Mouse (Mus musculus) frontal cortex, postnatal 14 days (tissue): ENCODE data around the gene Unc80.
"Not testable (repeated sequence)": the region's sequence is repeated elsewhere in the genome, so short reads cannot be mapped to it uniquely, and the experiment has no call there.

Experiments
- DNase-seq, 2 experiments: peaks; one replicate each; pipeline ENCODE4 v3.0.0; 2022; ENCODE audit warnings: low spot score in 2 of 2

The Unc80 gene

GRCm38 (mm10) chr1:66617188-66617587 is 149.0 kb downstream of the Unc80 start:
- no peak for DNase-seq

- no peak for DNase-seq
Observed at GRCm38 (mm10) chr1:66638177-66638576, 170.0 kb downstream of the Unc80 start.

- no peak for DNase-seq
Observed at GRCm38 (mm10) chr1:66646894-66647293, 178.7 kb downstream of the Unc80 start.

GRCm38 (mm10) chr1:66649568-66649967 is 181.4 kb downstream of the Unc80 start:
- DNase-seq: peak in 1 of 2 experiments; percentile 27

DNA sequence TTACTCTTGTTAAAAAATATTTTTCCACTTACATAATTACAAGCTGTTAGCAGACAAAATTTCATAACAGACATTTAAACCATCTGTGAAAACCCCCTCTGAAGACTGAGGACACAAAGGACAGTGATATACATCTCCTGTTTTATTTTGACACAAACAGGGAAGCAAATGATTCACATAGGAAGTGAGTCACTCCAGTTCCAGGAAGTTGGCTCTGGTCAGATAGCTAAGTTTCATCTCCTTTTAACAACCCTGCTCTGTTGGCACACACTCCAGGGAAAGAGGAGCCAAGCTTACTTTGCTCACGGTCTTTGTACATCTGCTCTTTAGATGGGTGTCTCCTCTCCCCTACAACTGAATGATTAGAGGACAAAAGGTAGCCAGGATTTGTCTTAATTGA is 181.8 kb downstream of the Unc80 start:
- DNase-seq: no peak

- peak in 1 of 2 experiments; percentile 24 for DNase-seq
Observed at GRCm38 (mm10) chr1:66655119-66655746, 187.1 kb downstream of the Unc80 start.

GRCm38 (mm10) chr1:66655747-66656119 is 187.6 kb downstream of the Unc80 start:
- no peak for DNase-seq

DNA sequence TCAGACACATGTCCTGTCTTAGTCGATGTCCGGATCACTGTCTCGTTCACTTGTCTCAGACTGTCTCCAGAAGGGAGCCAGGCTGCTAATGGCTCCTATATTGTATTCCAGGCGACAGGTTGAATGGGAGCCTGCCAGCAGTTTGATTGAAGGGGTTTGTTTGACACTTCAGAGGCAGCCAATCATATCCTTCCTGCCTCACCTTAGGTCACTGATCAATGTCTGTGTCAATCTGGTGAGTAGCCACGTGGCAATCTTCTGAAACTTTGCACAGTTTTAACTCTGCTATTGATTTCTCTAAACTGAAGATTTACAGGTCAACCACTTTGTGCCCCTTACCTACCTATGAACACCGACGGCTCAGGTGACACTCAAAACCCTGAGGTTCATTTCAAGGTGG is 203.3 kb downstream of the Unc80 start:
- no peak for DNase-seq

DNA sequence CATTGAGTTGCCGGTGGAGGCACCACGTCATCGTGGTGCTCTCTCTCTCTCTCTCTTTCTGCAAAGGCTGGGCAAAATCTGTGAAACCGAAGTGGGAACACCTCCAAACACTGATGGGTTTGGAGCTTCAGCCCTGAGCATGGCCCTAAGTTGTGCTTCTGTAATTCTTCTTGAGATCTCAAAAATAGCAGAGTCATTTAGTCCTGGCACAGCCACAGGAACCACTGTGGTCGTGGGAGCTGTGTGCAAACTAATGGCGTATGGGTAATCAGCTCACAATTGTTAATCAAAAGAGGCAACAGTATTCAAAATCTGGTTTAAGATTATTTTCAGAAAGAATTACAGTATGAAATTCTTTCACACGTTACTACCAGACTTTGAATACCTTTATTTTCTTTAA is 204.6 kb downstream of the Unc80 start:
- no peak for DNase-seq

DNA sequence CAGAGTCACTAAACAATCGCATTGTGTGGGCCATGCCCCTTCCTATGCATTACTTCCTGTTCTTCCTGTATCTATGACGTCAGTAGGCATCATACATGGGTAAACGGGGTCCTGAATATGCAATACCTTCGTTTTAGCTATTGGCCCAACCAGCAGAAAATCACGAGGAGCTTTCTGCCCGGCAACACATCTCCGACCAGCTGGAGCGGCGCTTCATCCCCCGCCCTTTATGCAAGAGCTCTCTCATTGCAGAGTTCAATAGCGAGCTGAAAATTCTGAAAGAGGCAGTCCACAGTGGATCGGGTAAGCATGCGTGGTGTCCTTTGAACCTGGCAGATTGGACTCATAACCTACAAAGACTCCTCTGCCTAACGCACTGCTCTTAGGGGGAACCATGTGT is 209.8 kb downstream of the Unc80 start:
- DNase-seq: no peak

DNA sequence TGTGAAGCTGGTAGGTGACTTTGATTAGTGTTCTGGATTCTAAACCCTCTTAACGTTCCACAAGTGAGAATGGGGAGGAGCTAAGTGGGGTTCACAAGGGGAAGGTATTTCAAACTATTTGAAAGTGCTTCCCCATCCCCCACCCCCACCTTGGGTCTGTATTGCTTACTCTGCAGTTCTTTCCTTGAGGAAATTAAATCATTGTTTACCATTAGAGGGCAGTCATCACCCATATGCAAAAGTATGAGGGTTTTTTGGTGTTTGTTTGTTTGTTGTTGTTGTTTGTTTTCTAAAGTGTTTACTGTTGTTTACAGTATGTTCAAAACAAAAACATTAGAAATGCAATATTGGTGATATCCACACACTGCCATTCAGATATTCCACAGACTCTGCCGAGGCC is 210.5 kb downstream of the Unc80 start:
- DNase-seq: no peak

DNA sequence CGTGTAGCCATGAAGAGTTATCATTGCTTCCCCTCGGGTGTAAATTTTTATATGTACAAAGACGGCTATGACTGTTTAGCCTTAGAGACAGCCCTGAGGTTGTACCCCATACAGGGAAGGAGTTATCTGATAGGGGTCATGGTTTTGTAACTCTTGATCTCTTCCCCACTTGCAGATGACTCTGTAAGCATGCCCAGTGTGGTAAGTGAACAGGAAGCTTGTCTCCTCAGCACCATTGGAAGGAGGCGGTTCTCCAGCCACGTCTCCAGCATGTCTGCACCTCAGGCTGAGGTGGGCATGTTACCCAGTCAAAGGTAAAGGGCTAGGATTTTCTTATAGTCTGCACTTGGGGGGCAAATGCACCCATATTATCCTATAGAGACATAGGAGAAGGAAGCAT is 214.8 kb downstream of the Unc80 start:
- no peak for DNase-seq

GRCm38 (mm10) chr1:66691772-66692171 is 223.6 kb downstream of the Unc80 start:
- no peak for DNase-seq

GRCm38 (mm10) chr1:66692308-66692707 is 224.1 kb downstream of the Unc80 start:
- DNase-seq: no peak

DNA sequence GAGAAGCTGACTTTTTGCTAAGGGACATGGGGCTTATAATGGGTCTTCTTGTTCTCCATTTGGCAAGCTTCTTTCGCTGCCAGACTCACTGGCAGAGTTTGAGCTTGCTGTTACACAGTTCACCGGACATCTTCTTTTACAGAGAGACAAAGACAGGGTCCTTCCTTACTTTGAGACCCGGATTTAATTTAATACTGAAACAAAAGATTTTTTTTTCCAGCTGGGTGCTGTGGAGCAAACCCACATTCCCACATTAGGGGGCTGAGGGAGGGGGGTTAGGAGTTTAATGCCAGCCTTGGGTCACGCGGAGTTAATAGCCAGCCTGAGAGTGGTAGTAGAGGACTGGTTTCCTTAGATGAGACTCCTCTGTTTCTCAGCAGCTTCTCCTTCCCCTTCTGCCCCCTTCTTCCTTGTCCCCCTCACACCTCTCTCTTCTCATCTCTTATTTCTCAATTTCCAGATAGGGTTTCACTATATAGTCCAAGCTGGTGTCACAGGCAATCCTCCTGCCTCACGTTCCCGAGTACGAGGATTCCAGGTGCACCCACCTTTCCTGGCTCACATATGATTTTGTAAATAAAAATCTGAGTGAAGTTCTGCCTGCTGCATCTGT is 224.7 kb downstream of the Unc80 start:
- DNase-seq: no peak

DNA sequence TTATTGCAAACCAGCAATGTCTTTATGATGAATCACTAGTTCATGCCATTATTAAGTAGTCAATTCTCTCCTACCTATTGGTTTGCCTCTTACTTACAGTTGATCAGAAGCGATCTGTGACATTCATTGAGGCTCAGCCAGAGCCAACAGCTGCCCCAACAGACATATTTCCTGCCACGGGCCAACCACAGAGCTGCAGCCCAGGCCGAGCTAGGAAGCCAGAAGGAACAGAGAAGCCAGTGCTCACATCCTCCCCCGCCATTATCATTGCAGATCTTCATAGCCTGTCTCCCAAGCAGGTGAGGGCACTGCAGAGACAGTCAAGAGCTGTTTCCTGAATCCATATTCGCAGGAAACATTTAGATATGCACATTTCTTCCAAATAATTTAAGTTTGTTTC is 226.1 kb downstream of the Unc80 start:
- no peak for DNase-seq

DNA sequence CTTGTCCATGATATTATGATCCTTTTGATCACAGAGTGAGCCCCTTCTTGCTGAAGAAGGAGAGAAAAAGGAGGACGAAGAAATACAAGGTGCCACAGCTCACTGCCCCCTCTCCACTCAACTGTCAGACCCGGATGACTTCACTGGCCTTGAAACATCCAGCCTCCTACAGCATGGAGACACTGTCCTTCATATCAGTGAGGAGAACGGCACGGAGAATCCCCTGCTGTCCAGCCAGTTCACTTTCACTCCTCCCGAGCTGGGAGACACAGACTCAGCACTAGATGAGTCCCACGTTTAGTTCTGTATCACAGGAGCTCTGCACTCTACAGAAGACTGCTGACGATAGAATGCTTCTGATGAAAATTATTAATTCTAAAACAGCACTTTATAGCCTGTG is 227.1 kb downstream of the Unc80 start:
- DNase-seq: no peak

- DNase-seq: not testable (repeated sequence)
Observed at GRCm38 (mm10) chr1:66699630-66700029, 231.5 kb downstream of the Unc80 start.

GRCm38 (mm10) chr1:66700149-66700692 is 232.1 kb downstream of the Unc80 start:
- no peak for DNase-seq

GRCm38 (mm10) chr1:66700693-66701575 is 232.8 kb downstream of the Unc80 start, which contains the start of gene Rpe:
Gene Rpe (plus strand): TSS chr1:66700831.
- DNase-seq: peak; percentile 85 to 91

GRCm38 (mm10) chr1:66701576-66701940 is 233.4 kb downstream of the Unc80 start:
- DNase-seq: no peak

GRCm38 (mm10) chr1:66702623-66703345 is 234.6 kb downstream of the Unc80 start:
- no peak for DNase-seq
